Mouse (Mus musculus): ENCODE measurements around the gene Akap14.
A peak's percentile ranks its signal among the peaks of the same experiment; 100 is the strongest.
"Not testable (repeated sequence)": the region's sequence is repeated elsewhere in the genome, so short reads cannot be mapped to it uniquely, and the experiment has no call there.

Gene Akap14

GRCm38 (mm10) chrX:37168742-37169141 is at the start of gene Akap14:
Gene Akap14, minus strand, starts transcription at chrX:37168842.
- no peak for DNase-seq (ENCODE audit: low spot score in 2 of 2)

GRCm38 (mm10) chrX:37210941-37211340 is 42.3 kb upstream of the Akap14 start, which contains the start of gene Gm9:
Gene Gm9, minus strand, starts transcription at chrX:37211041.
- DNase-seq (ENCODE audit: low spot score in 2 of 2) = no peak

GRCm38 (mm10) chrX:37198676-37199075 is 30.0 kb upstream of the Akap14 start:
- no peak for DNase-seq (ENCODE audit: low spot score in 2 of 2)

GRCm38 (mm10) chrX:37191744-37192379 is 23.2 kb upstream of the Akap14 start:
- no peak for DNase-seq (ENCODE audit: low spot score in 2 of 2)

GRCm38 (mm10) chrX:37191105-37191743 is 22.6 kb upstream of the Akap14 start, which contains the start of the genes Ndufa1 and Rnf113a1:
Gene Ndufa1, minus strand, starts transcription at chrX:37191163.
Gene Rnf113a1, plus strand, starts transcription at chrX:37191245.
- DNase-seq (ENCODE audit: low spot score in 2 of 2) = peak; percentile 73 to 74

GRCm38 (mm10) chrX:37190755-37191104 is 22.1 kb upstream of the Akap14 start:
- DNase-seq (ENCODE audit: low spot score in 2 of 2) = no peak

GRCm38 (mm10) chrX:37184401-37184800 is 15.8 kb upstream of the Akap14 start:
- DNase-seq (ENCODE audit: low spot score in 2 of 2) = not testable (repeated sequence)

- peak in 1 of 2 experiments; percentile 14 for DNase-seq (ENCODE audit: low spot score in 2 of 2)
Observed at GRCm38 (mm10) chrX:37167085-37167484, 1.6 kb downstream of the Akap14 start.

GRCm38 (mm10) chrX:37163115-37163514 is 5.5 kb downstream of the Akap14 start:
- DNase-seq (ENCODE audit: low spot score in 2 of 2) = no peak

- DNase-seq (ENCODE audit: low spot score in 2 of 2) = no peak
Observed at GRCm38 (mm10) chrX:37161169-37161568, 7.5 kb downstream of the Akap14 start.

- DNase-seq (ENCODE audit: low spot score in 2 of 2) = peak in 1 of 2 experiments; percentile 5
Observed at GRCm38 (mm10) chrX:37157839-37158238, 10.8 kb downstream of the Akap14 start.

- DNase-seq (ENCODE audit: low spot score in 2 of 2) = peak in 1 of 2 experiments; percentile 23
Observed at GRCm38 (mm10) chrX:37144954-37145353, 23.7 kb downstream of the Akap14 start.

GRCm38 (mm10) chrX:37144498-37144897 is 24.1 kb downstream of the Akap14 start:
- not testable (repeated sequence) for DNase-seq (ENCODE audit: low spot score in 2 of 2)

GRCm38 (mm10) chrX:37141732-37142131 is 26.9 kb downstream of the Akap14 start:
- DNase-seq (ENCODE audit: low spot score in 2 of 2) = no peak

- DNase-seq (ENCODE audit: low spot score in 2 of 2) = peak; percentile 49 to 65
Observed at GRCm38 (mm10) chrX:37126671-37127358, 41.8 kb downstream of the Akap14 start, which contains the start of gene Nkap. Gene Nkap, plus strand, starts transcription at chrX:37126795.

GRCm38 (mm10) chrX:37125511-37125910 is 43.1 kb downstream of the Akap14 start:
- DNase-seq (ENCODE audit: low spot score in 2 of 2) = no peak

- no peak for DNase-seq (ENCODE audit: low spot score in 2 of 2)
Observed at GRCm38 (mm10) chrX:37120212-37120611, 48.4 kb downstream of the Akap14 start.

GRCm38 (mm10) chrX:37119585-37119984 is 49.1 kb downstream of the Akap14 start:
- no peak for DNase-seq (ENCODE audit: low spot score in 2 of 2)

GRCm38 (mm10) chrX:37117085-37117484 is 51.6 kb downstream of the Akap14 start:
- no peak for DNase-seq (ENCODE audit: low spot score in 2 of 2)

- no peak for DNase-seq (ENCODE audit: low spot score in 2 of 2)
Observed at GRCm38 (mm10) chrX:37110881-37111193, 57.8 kb downstream of the Akap14 start.

- DNase-seq (ENCODE audit: low spot score in 2 of 2) = peak; percentile 87 to 93
Observed at GRCm38 (mm10) chrX:37110193-37110880, 58.3 kb downstream of the Akap14 start, which contains the start of gene Upf3b. Gene Upf3b, minus strand, starts transcription at chrX:37110322.
